Mouse (Mus musculus) forebrain, embryonic 11.5 days (tissue): ENCODE results near the gene Ankrd28. TPM values are rescaled to one million over a fixed set of nuclear protein-coding genes. Genes with fewer than 3 reads are reported as not detected.

Experiments
- ATAC-seq: fragments of 200-750 bp; cut with Nextera tagmentation; replicated peaks from 2 replicates; pipeline ENCODE4 v1.8.0; 2017; ENCODE audit warnings: moderate TSS enrichment; ENCODE audit not compliant: low FRiP score
- DNase-seq: peaks from one replicate; pipeline ENCODE4 v3.0.0-alpha.2; 2017; ENCODE audit warnings: low spot score
- H3K27ac ChIP-seq: fragments of 300-500 bp; sonication (generic); 2 replicates; pipeline ENCODE4 v1.5.1; 2014; ENCODE audit warnings: low read depth, low read length
- H3K27me3 ChIP-seq: fragments of 300-500 bp; sonication (generic); 2 replicates; pipeline ENCODE4 v1.6.1; 2014; ENCODE audit warnings: mild to moderate bottlenecking, low read length, mixed read lengths; ENCODE audit not compliant: control insufficient read depth, insufficient read depth
- H3K36me3 ChIP-seq: fragments of 300-500 bp; sonication (generic); 2 replicates; pipeline ENCODE4 v1.6.1; 2014; ENCODE audit warnings: mild to moderate bottlenecking, low read length, moderate library complexity, mixed read lengths; ENCODE audit not compliant: control insufficient read depth, insufficient read depth
- H3K4me1 ChIP-seq: fragments of 300-500 bp; sonication (generic); replicated peaks from 2 replicates; pipeline ENCODE4 v1.6.1; 2014; ENCODE audit warnings: low read length, mixed read lengths; ENCODE audit not compliant: control insufficient read depth, insufficient read depth
- H3K4me2 ChIP-seq: fragments of 300-500 bp; sonication (generic); 2 replicates; pipeline ENCODE4 v1.6.1; 2014; ENCODE audit warnings: low read depth, mild to moderate bottlenecking, low read length, moderate library complexity, mixed read lengths; ENCODE audit not compliant: severe bottlenecking
- H3K4me3 ChIP-seq: fragments of 300-500 bp; sonication (generic); 2 replicates; pipeline ENCODE4 v1.5.1; 2014; ENCODE audit warnings: low read depth, low read length
- H3K9ac ChIP-seq: fragments of 300-500 bp; sonication (generic); 2 replicates; pipeline ENCODE4 v1.6.1; 2014; ENCODE audit warnings: low read length
- H3K9me3 ChIP-seq: fragments of 300-500 bp; sonication (generic); 2 replicates; pipeline ENCODE4 v1.6.1; 2016; ENCODE audit warnings: low read length, mixed read lengths; ENCODE audit not compliant: control insufficient read depth
- WGBS: fragments of 180-500 bp; shearing (Covaris S2); extraction: QIAGEN DNeasy Blood & Tissue Kit; methylation state at CpG from one replicate; pipeline ENCODE4 v1.1.7; 2014; 5-methylcytosine and 5-hydroxymethylcytosine counted together
- polyA plus RNA-seq: library from polyadenylated mRNA; unstranded; fragments of >200 nt; fragmentation: Nextera tagmentation; extraction: Ambion mirVana; gene quantifications from 2 replicates; pipeline ENCODE4 v1.2.1, GENCODE M21; 2014

Gene Ankrd28
- polyA plus RNA-seq, 1 experiment from 2014 or later, result 14.1 TPM

GRCm38 (mm10) chr14:31669642-31670490 lies 160.6 kb downstream of the Ankrd28 start:
- 68% methylated on average over 15 of the region's 15 CpGs for WGBS
- ATAC-seq (no peak), DNase-seq (no peak)
- Histone ChIP-seq H3K9me3 (no peaks in the 10 kb centered on the region), H3K4me3 (no peak overlapping the region), H3K4me1 (peaks cover 13% of the 10 kb centered on the region; the same call in 1 of the 2 replicates), H3K4me2 (no peak overlapping the region), H3K27ac (peak overlapping the region; percentile 63), H3K27me3 (no peaks in the 10 kb centered on the region), H3K36me3 (no peaks in the 10 kb centered on the region; the same call in 1 of the 2 replicates), H3K9ac (no peak overlapping the region; the same call in 1 of the 2 replicates)

GRCm38 (mm10) chr14:31669161-31669611 lies 161.3 kb downstream of the Ankrd28 start:
- 69% methylated on average over 13 of the region's 13 CpGs for WGBS
- Histone ChIP-seq H3K36me3 (no peaks in the 10 kb centered on the region; the same call in 1 of the 2 replicates), H3K4me2 (no peak overlapping the region), H3K9ac (no peak overlapping the region; the same call in 1 of the 2 replicates), H3K27ac (peak overlapping the region; percentile 63), H3K9me3 (no peaks in the 10 kb centered on the region), H3K4me1 (peaks cover 13% of the 10 kb centered on the region; the same call in 1 of the 2 replicates), H3K27me3 (no peaks in the 10 kb centered on the region), H3K4me3 (no peak overlapping the region)
- DNase-seq (no peak), ATAC-seq (no peak)

- Histone ChIP-seq H3K36me3 (no peaks in the 10 kb centered on the region; the same call in 1 of the 2 replicates), H3K4me1 (peaks cover 14% of the 10 kb centered on the region; the same call in 1 of the 2 replicates), H3K27me3 (no peaks in the 10 kb centered on the region), H3K9me3 (no peaks in the 10 kb centered on the region), H3K9ac (no peak overlapping the region), H3K4me3 (no peak overlapping the region), H3K27ac (no peak overlapping the region), H3K4me2 (no peak overlapping the region)
- ATAC-seq (no peak), DNase-seq (no peak)
- WGBS, result 83% methylated on average over 13 of the region's 13 CpGs
Measured at GRCm38 (mm10) chr14:31668326-31668725, 162.1 kb downstream of the Ankrd28 start.

GRCm38 (mm10) chr14:31667741-31668140 lies 162.7 kb downstream of the Ankrd28 start:
- Histone ChIP-seq H3K4me2 (no peak overlapping the region), H3K27ac (no peak overlapping the region), H3K4me3 (no peak overlapping the region), H3K36me3 (no peaks in the 10 kb centered on the region; the same call in 1 of the 2 replicates), H3K27me3 (no peaks in the 10 kb centered on the region), H3K9ac (no peak overlapping the region), H3K9me3 (no peaks in the 10 kb centered on the region), H3K4me1 (peaks cover 19% of the 10 kb centered on the region)
- DNase-seq, result no peak
- WGBS, result 89% methylated on average over 6 of the region's 6 CpGs
- ATAC-seq, result no peak

GRCm38 (mm10) chr14:31666931-31667705 lies 163.3 kb downstream of the Ankrd28 start:
- WGBS, result 95% methylated on average over 28 of the region's 28 CpGs
- Histone ChIP-seq H3K4me2 (no peak overlapping the region), H3K9me3 (no peaks in the 10 kb centered on the region), H3K36me3 (no peaks in the 10 kb centered on the region; the same call in 1 of the 2 replicates), H3K27ac (no peak overlapping the region), H3K9ac (no peak overlapping the region), H3K4me1 (peaks cover 23% of the 10 kb centered on the region), H3K4me3 (no peak overlapping the region), H3K27me3 (no peaks in the 10 kb centered on the region)
- ATAC-seq (no peak), DNase-seq (no peak)

GRCm38 (mm10) chr14:31665566-31665940 lies 164.9 kb downstream of the Ankrd28 start:
- 84% methylated on average over 4 of the region's 4 CpGs for WGBS
- H3K4me1 ChIP-seq, result peaks cover 21% of the 10 kb centered on the region

DNA sequence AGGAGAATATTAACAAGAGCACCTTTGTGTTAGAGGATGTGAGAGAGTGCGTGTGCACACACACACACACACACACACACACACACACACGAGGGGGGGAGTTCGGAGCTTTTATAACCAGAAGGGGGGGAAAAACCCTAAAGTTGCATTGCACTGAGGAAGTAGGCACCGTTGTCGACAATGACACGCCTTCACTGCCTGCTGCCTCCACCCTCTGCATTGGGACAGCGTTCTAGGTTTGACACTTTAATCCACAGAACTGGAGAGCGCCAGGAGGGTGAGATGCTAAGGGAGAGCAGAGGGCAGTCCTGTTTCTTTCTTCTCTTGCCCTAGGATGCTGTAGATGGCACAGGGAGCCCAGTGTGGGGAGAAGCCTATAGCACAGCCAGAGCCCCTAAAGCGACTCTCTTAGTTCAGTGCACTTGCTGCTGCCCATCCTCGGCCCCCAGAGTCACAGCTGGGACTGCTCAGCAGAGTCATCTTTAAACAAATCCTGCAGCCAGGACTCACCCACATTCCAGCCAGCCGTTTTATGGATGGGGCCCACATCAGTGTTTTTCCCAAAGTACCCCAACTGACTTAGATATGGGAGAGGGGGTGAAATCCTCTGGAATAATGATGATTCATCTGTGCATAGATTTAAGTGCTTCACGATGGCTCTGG lies 165.4 kb downstream of the Ankrd28 start:
- no peak overlapping the region for H3K27ac ChIP-seq
- WGBS, result 79% methylated on average over 12 of the region's 12 CpGs
- no peak overlapping the region for H3K4me2 ChIP-seq
- DNase-seq (no peak), ATAC-seq (no peak)
- H3K27me3 ChIP-seq, result no peaks in the 10 kb centered on the region
- H3K36me3 ChIP-seq, result no peaks in the 10 kb centered on the region; the same call in 1 of the 2 replicates
- no peak overlapping the region for H3K4me3 ChIP-seq
- peaks cover 22% of the 10 kb centered on the region for H3K4me1 ChIP-seq
- no peak overlapping the region for H3K9ac ChIP-seq
- no peaks in the 10 kb centered on the region for H3K9me3 ChIP-seq

More at GRCm38 (mm10) chr14:31665566-31665940, 164.9 kb downstream of the Ankrd28 start:
- Histone ChIP-seq H3K36me3 (no peaks in the 10 kb centered on the region; the same call in 1 of the 2 replicates), H3K27ac (no peak overlapping the region), H3K27me3 (no peaks in the 10 kb centered on the region), H3K4me2 (no peak overlapping the region), H3K4me3 (no peak overlapping the region), H3K9ac (no peak overlapping the region), H3K9me3 (no peaks in the 10 kb centered on the region)
- no peak for ATAC-seq
- DNase-seq, result no peak
